Mouse (Mus musculus) heart, adult 2 months (tissue): ENCODE data around the gene Ift122.

Experiments used
- CTCF ChIP-seq: fragments of 200-600 bp; IDR thresholded peaks from 2 replicates; pipeline ENCODE4 v1.8.1; 2022; ENCODE audit warnings: antibody characterized with exemption, mild to moderate bottlenecking, moderate library complexity
- EP300 ChIP-seq: fragments of 200-500 bp; IDR thresholded peaks from 2 replicates; pipeline ENCODE4 v1.6.1; 2011; ENCODE audit warnings: low read depth, low read length, control low read depth; ENCODE audit not compliant: insufficient read depth
- POLR2A ChIP-seq: fragments of 200-500 bp; IDR thresholded peaks from 2 replicates; pipeline ENCODE4 v1.6.1; 2011; ENCODE audit warnings: mild to moderate bottlenecking, low read depth, low read length, control low read depth; ENCODE audit not compliant: insufficient read depth

DNA sequence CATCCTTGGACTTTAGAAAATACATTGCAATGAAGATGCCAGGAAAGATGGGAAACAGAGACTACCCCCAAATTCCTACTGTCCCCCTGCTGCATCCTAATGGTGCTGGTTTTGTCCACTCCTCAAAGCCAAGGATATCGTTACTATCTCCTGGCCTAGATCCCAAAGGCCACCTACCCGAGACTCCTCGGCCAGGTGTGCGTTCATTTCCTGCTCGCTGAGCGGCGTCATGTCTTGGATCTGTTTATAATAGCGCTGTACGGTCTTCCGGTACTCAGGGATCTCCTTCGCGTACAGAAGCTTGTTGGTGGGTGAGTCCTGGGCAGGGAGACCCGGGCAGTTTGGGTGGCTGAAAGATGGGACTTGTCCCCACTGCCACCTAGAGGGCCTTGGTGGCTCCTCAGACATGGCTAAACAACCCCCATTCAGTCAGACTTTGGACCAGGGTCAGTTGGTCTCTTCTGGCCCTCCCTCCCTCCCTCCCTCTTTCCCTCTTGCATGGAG, 103.2 kb downstream of the Ift122 start:
- peak; percentile 52 for TF ChIP-seq CTCF
- no peak for TF ChIP-seq EP300
- TF ChIP-seq POLR2A: no peak
